Mouse (Mus musculus) lung, postnatal 0 days (tissue): ENCODE measurements around the gene Hoxc5.

Experiments used
- CTCF ChIP-seq: IDR thresholded peaks from 2 replicates; pipeline ENCODE4 v1.5.1; 2016; ENCODE audit warnings: antibody characterized with exemption, mild to moderate bottlenecking
- EP300 ChIP-seq: IDR thresholded peaks from 2 replicates; pipeline ENCODE4 v1.6.1; 2016; ENCODE audit warnings: antibody characterized with exemption, mild to moderate bottlenecking, control low read depth

GRCm38 (mm10) chr15:103024131-103024530 is 56.9 kb downstream of the Hoxc5 start:
- TF ChIP-seq CTCF = no peak
- no peak for TF ChIP-seq EP300
